Mouse (Mus musculus): ENCODE measurements at regions not wholly inside any gene's neighbourhood (a gene's known extent, or its start where the extent isn't known, plus 50 kb on each side); places are given as distances from the start of the nearest gene placed in this dataset.

DNA sequence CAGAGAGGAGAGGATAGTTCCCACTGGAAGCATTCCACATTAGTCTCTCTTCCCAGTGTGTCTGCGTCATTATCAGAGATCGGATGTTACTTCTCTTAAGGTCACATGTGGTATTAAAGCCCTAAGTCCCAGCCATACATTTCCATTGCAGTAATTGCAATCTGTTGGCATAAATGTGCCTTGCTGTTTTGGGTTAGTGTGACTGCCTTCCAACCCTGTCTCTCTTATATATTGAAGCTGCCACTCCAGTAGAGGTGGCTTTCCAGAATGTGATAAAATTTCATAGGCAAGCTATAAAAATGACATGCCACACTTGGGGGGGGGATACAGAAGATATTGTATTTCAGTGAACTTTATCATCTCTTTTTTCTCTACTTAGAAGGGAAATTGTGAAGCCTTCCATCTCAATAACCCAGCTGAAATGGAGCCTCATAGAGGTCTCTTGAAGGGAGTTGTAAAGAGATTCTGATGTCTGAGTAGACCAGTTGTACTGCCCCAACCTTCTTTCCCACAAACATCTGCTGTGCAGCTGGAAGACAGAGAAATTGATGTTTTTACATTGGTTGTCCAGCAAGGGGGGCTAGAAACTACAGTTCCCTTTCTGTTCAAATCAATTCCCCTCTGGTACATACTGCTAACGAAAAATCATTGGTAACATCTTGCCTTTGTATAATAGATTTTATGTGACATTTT lies 603.9 kb upstream of the Fam92a start:
- TF ChIP-seq CTCF (IDR thresholded peaks at IDR 0.05; ENCODE audit: borderline replicate concordance, control insufficient read depth, extremely low read depth, insufficient read depth, low read length, poor library complexity) (no peak), POLR2A (IDR thresholded peaks at IDR 0.05; ENCODE audit: control insufficient read depth, extremely low read depth, insufficient read depth, low read length, poor library complexity) (no peak)
